Mouse (Mus musculus): ENCODE results near the gene Pla2g2c.

Pla2g2c gene

DNA sequence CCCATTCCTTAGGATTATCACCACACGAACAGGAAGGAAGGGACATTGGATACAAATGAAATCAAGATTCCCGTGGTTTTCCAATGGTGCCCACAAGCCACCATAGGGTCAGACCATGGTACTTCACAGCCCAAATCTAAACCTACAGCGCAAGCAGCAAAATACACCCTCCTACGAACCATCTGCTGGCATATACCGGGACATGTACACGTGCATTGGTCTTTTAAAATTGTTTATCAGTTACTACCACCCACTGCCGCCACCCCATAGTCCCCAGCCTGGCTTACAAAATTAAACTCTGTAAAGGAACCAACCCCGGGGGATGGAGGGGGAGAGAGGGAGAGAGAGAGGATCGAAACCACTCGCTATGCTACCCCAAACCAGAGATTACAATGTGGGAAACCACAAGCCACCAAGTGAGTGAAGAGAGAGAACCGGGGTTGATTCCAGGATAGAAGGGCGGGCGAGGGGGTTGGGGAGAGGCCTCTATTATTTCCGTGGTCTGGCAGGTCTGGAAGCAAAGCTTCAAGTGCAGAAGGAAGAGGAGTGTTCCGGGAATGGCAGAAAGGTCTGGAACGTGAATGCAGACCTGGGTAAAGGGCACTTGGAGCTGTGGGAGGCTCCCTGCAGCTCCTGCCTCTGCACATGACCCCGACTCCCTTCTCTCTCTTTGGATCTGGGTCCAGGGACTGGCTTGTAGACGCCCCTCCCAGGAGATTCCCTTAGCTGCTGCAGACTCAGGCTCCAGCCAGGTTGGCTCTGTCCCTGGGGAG lies at the start of gene Pla2g2c:
Gene Pla2g2c (plus strand): TSS at position 439 of the 773 bp plus-strand sequence.
- no peak for DNase-seq (ENCODE audit: low spot score in 2 of 2)

DNA sequence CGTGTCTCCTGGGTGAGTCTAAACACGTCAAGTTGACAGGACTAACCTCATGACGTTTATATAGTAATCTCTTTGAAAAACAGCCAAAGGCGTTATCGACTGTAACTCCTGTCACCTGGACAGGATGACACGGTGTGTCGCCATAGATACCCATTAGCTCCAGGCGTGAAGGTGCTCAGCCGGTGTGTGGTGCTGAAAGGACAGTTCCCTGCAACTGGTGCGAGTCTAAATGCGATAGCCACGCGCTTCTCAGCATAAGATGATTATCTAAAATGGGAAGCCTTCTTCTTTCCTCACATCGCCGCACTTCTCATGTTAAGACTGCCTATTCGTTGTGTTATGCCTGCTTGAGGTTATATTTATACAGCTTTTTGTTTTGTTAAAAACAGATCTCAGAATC lies 48.1 kb upstream of the Pla2g2c start:
- DNase-seq (ENCODE audit: low spot score in 2 of 2), result no peak

DNA sequence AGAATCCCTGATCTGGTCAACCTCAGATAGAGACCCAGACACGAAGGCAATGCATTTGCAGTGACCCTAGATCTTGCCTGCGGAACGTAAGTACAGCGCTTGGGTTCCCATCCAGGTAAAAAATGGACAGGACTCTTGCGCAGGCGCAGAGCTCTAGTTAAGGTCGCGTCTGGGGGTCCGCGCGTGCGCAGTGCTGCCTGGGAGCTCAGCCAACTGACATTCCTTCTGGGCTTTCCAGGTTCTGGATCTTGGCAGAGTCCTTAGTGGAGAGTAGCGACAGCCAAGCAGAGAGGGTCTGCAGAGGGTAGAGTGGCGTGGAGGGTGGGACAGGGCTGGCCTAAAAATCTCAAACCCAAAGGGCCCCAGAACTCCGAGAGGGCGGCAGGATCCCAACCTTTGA lies 47.0 kb upstream of the Pla2g2c start:
- DNase-seq (ENCODE audit: low spot score in 2 of 2), result peak; percentile 42 to 60

DNA sequence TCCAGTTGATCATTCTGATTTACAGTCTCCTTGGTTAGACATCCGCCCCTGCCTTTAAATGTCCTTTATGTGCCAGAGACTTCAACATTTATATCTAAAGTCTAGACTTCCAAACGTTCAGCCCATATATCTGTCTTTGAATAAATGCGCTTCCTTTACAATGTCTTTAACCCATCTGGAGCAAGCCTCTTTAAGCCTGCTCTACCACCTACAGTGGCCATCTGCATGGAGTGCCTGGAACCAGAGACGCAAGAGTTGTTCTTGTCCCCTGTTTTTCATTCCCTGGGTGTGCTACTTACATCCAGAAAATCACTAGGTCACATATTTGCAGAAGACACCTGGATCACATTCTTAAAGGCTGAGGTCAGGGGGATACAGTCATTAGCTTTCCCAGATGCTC lies 44.5 kb upstream of the Pla2g2c start:
- DNase-seq (ENCODE audit: low spot score in 2 of 2), result no peak

DNA sequence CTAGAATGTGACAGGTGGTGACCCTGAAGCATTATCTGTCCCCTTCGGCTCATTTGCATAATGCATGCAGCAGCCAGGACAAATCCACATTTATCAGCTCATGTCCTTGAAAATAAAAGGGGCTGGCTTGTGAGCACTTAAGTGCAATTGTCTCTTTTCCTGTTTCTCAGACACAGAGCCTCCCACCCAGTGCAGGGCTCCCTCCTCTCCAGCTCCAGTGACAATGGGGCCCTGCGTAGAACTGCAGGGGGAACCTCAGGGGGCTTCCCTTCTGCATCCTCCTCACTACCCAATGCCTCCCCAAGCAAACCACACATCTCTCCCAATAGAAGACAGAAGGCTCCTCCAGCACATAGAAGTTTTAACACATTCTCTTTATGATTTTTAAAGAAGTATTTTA lies 41.8 kb upstream of the Pla2g2c start:
- DNase-seq (ENCODE audit: low spot score in 2 of 2), result no peak

DNA sequence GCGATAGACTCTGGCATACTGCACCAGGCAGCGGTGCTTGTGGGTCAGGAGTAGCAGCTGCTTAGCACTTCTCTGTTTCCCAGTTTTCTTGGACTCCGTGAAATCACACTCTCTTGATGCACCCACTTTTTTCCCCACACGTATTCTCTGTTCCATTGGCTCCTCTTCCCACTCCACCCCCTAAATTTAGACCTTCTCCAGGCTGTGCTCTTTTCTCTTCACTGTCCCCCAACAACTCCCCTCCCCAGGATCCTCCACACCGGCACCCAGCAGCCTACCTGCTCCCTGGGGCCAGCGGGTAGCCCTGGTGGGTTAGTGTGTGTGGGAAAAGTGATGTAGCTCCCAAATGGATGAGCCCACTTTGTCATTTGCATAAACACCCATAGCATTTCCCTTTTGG lies 38.8 kb upstream of the Pla2g2c start:
- no peak for DNase-seq (ENCODE audit: low spot score in 2 of 2)

DNA sequence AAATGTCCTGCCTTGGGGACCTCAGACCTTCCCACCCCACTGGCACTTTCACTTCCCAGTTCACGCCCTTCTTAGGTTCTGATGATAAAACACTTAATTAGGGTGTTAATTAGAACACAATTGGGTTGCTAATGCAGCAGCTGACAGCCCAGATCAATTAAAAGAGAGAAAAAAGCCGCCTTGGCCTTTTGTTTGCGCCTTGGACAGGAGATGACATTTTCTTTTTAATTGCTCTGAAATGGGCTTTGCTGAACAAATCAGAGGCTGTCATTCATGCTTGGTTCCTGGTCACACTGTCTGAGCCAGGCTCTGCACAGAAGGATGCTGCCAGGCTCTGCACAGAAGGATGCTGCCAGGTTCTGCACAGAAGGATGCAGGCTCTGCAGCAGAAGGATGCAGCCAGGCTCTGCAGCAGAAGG lies 35.5 kb upstream of the Pla2g2c start:
- DNase-seq (ENCODE audit: low spot score in 2 of 2), result no peak

DNA sequence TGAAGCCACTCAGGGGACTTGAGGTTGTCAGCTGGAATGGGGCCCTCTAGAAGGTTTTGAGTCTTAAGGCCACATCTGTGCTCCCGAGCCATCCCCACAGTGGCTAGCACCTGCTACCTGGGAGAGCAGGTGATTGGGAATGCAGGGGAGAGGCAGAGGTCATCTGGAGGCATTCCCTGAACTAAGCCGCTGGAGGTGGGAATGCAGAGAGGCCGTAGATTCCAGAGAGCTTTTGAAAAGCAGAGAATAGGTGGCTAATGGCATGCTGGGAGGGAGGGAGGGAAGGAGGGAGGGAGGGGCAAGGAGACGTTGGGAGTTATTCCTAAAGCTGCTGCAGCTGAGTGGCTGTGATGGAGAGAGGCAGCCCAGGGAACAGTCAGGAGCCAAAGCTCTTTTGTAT lies 34.0 kb upstream of the Pla2g2c start:
- no peak for DNase-seq (ENCODE audit: low spot score in 2 of 2)

DNA sequence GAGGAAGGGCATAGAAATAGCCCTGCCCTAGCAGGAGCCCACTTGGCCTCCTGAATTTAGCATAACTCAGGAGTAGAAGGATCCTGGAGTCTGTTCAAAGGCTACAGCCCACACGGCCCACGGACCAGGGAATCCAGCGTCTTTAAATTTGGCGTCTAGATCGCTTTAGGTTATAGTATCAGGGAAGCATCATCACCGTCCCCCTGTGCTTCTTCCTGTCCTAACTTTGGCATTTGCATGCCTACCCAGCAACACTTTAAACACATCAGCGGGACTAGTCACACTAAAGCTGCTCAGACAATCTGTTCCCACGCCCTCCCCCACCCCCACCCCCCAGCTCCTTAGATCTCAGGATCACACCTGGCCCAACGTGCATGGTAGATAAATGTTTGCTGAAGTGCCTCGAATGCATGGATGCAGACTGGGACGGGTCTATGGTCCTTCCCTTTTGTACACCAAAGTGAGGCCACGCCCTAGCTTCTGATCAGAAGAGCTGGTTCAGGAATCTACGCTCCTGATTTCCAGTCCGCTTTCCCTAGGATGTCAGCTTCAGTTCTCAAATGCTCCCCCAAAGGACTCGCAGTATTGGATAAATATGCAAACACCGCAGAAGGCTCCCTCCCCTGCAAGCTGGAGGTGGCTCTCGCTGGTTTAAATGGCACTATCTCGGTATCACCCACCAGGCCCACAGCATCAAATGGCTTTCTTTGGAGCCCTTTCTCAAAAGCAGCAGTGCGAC lies 33.0 kb upstream of the Pla2g2c start:
- DNase-seq (ENCODE audit: low spot score in 2 of 2), result peak in 1 of 2 experiments; percentile 48

DNA sequence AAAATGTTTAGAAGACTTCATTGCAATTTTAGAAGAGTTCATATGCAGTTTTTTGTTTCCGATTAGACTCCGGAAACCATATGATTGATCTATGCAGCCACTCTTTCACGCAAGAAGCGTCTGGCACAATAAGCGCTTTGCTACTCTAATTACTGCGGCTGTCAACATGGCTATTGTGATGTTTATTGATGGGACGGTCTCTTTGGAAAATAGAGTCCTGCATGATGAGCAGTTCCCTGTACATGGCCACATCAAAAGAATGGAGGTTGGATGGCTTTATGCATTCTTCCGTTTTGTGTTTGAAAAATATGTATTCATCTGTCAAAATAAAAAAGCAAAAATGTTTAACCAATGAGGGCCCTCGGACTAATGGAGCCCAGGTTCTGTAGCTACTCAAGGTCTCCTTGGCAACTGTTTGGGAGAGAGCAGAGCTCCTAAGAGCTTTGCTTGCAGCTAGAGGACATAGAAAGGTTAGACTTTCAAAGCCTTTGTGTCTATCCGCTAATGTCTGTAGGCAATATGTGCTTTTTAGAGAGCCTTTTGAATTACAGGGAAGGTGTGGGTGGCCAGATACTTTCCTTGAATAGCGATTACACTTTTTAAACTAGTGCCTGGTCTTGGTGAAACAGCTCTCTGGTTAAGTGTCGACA lies 31.4 kb upstream of the Pla2g2c start:
- no peak for DNase-seq (ENCODE audit: low spot score in 2 of 2)

DNA sequence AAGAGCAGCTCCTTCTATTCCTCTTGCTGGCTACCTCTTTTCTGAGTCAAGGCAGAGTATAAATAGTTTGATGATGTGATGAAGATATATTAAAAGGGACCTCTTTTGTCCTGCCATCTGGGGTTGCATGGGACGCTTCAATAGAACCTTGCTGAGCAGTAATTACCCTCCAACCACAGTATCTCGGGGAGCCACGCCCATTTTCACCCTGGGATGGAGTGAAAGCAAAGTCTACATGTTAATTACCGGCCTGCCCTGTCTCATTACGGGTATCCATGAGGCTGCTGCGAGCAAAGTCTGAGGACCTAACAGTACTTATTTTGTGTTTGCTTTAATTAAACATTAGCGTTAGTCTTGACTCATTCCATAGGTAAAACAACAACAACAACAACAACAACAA lies 27.9 kb upstream of the Pla2g2c start:
- DNase-seq (ENCODE audit: low spot score in 2 of 2), result no peak

DNA sequence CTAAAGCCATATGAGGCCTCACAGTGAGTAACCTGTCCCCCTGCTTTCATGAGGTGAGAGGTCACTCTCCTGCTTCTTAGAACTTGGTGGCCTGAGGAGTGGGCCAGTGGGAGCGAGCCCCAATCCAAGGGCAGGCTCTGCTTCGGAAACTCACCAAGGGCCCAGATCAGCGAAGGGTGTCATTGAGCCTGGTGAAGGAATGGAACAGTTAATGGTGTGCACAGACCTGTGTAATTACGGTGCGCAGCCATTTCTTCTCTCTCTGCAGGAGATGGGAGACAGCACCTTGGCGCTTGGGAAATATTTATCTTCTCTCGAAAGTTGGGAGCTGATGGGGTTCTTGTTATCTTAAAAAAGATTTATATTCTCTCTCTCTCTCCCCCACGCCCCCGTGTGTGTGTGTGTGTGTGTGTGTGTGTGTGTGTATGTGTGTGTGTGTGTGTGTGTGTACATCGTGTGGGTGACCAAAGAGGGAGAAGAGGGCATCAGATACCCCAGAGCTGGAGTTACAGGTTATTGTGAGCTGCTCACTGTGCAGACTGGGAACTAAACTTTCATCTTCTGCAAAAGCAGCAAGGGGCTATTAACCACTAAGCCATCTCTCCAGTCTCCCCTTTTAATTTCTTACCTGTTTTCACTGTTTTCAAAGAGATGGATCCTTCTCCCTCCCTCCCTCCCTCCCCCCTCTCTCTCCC lies 27.3 kb upstream of the Pla2g2c start:
- no peak for DNase-seq (ENCODE audit: low spot score in 2 of 2)

DNA sequence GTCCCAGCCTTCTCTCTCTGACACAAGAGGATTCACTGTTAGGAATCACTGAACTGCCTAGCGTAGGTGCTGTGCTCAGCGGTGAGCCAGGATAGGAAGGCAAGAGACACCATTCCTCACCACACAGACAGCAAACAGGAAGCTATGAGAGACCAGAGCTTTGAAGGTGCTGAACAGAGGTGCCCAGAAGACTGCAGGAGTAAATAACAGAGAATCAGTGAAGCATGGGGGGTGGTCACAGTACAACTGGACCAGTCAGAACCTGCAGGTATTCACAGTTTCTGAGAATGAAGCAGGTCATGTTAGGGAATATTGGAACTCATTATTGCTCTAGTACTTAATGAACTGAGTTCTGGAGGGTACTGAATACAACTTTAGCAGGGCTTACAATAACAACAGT lies 26.3 kb upstream of the Pla2g2c start:
- no peak for DNase-seq (ENCODE audit: low spot score in 2 of 2)

DNA sequence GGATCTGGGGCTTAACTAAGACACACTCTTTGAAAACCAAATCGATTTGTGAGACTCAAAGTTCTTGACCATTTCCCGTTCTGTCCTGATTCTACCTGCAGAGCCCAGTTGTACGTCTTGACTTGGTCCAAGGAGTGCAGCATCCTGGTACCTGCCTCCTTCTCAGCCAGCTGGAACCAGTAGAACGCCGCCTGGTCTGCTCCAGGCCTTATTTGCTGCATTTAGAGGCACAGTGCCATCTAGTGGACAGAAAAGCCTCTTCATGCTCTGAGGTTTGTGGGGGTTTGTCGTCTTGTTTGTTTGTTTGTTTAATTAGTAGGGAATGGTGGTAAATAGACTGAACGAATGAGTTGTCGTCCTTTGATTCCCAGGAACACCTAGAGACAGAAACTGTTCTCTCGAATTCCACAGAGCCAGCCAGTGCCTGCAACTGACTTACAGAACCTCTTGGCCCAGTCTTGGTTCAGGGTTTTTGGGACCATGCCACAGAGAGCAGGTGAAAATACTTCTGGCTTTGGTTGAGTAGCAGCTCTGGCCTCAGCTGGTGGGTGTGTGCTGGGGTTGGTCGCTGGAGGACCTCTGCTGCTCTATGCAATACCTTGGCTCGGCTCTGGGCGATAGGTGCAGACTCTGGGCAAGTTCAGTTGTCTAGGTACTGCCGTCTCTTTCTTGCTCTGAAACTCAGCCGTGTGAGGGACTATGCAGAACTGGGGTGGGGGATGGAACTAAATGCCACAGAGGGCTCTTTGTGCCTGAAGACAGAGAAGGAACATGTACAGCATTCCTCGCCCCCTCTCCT lies 24.2 kb upstream of the Pla2g2c start:
- no peak for DNase-seq (ENCODE audit: low spot score in 2 of 2)

DNA sequence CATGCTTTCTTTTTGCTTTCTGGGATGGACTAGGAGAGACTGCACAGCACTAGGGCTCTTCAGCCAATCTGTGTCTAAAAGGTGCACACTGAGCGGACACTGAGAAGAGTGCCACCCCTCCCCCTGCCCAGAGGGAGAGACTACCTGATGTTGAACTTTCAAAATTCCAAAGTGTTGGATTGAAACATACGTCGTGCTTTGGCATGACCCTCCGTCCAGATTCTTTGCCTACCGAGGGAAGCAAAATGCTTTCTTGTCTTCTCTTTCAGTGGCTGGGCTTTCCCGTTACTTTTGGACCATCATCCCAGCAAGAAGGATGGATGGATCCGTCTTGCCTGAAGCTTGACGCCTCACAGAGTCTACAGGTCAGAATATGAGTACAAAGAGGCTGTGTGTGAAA lies 23.5 kb upstream of the Pla2g2c start:
- DNase-seq (ENCODE audit: low spot score in 2 of 2), result no peak

DNA sequence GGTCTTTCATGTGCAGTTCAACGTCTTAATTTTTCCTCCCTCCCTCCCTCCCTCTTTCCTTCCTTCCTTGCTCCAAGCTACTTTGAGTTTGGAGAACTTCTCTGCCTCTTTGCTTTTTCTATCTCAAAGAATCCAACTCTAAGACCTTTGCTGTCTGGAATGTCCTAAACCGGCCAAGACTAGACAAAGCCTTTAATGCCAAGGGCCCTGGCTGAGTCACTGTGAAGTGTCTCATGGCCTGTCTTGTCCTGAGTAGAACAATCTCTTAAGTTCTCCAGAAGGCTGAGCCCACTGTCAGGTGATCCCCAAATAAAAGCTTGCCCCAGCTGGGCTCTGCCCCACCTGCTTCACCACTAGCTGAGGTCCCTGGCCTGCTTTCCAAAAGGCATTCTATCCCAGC lies 22.6 kb upstream of the Pla2g2c start:
- DNase-seq (ENCODE audit: low spot score in 2 of 2), result no peak

DNA sequence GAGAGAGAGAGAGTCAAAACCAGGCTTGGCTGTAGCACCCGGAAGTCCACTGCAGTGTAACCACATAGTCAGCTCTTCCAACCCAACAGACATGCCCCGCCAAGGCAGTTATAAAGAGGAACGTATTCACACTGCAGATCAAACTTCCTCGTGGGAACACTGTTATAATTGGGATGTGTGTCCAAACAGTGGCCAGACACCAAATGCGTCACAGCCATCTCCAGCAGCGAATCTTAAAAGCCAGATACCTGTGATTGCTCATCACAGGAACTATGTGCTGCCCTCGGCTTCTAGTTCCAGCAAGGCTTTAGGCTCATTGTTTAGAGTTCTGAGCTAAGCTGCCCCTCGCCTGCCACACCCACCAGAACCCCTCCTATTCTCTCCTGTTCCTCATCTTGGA lies 22.1 kb upstream of the Pla2g2c start:
- no peak for DNase-seq (ENCODE audit: low spot score in 2 of 2)

DNA sequence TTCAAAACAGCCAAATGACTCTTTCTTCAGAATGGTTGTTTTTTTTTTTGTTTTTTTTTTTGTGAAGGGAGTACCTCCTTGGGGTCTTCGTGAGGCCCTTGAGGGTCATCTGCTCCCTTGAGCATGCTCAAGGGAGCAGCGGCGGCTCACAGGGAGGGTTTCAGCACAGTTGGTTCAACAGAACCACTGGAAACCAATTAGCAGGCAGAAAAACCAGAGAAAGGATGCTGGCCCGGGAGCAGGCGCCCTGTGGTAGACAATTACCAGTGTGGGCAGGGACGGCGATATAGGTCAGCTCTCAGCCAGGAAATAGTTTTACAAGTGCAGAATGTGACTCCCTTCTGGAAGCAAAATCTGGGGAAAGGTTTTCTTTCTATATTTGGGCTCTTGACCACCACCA lies 21.0 kb upstream of the Pla2g2c start:
- no peak for DNase-seq (ENCODE audit: low spot score in 2 of 2)

DNA sequence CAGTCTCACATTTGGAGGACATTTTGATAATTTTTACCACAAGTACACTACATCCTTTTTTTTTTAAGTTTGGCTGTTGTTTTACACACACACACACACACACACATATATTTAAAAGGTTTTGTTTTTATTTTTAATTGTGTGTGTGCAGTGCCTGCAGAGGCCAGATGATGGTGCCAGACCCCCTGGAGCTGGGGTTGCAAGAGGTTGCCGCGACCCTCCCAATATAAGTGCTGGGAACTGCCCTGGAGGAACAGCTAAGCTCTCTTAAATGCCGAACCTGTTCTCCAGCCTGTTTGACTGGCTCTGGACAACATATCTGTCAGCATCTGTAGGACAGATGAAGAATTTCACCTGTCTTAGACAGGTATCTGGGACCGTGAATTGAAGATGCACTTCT lies 20.4 kb upstream of the Pla2g2c start:
- no peak for DNase-seq (ENCODE audit: low spot score in 2 of 2)

DNA sequence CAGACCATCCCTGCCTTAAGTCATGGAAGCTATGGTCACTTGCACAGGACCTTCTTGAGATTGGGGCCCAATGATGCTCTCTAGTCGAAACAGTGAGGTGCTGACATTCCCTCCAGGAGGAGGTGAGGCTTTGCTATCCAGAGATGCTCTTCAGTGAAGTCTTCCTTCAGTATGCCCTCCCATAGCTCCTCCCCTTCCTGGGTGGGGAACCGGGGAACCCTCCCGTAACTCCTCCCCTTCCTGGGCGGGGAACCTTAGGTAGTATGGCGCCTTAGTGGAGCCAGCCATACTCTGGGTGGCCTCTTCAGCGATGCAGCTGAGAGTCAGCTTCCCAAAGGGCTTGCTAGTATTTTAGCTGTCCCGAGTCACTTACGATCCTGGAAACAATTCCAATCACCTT lies 18.0 kb upstream of the Pla2g2c start:
- DNase-seq (ENCODE audit: low spot score in 2 of 2), result no peak

DNA sequence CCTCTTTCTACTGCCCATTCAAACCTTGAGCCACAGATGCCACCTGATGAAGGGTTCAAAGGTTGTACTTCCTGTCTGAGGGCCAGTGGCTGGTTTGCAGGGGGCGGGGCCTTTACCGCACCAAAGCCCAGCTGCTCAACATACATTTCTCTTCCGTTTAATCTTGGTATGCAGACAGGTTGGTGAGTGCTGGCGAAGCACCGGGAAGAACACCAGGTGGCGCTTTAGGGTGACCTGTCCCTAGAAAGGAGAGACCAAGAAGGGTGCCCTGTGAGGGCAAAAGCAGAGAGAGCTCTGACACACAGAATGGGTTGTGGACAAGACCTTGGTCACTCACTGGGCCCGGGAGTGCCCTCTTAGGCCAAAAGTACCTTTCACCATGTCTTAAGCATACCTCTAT lies 16.0 kb upstream of the Pla2g2c start:
- DNase-seq (ENCODE audit: low spot score in 2 of 2), result no peak

DNA sequence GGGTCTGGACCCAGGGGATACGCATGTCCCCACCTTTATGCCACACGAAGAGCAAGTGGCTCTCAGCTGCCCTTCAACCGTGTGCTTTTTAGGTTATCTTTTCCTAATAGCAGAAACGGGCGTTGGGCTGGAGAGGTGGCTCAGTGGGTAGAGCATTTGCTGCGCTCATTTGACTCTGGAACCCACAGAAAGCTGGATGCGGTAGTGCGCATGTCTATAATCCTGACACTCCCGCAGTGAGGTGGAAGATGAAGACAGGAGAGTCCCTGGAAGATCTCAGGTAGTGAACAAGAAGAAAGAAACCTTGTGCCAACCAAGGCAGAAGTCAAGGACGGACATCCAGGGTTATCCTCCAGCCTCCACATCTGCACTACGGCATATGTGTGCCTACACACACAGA lies 15.3 kb upstream of the Pla2g2c start:
- no peak for DNase-seq (ENCODE audit: low spot score in 2 of 2)

Data from frontal cortex, postnatal 25 days (tissue).